Mouse (Mus musculus) lung, adult 2 months (tissue): ENCODE measurements around the gene Sipa1l1.

Source experiments
- CTCF ChIP-seq: fragments of 200-500 bp; IDR thresholded peaks from 2 replicates; pipeline ENCODE4 v1.5.1; 2011; ENCODE audit warnings: mild to moderate bottlenecking, low read length, control low read depth; ENCODE audit not compliant: insufficient read depth
- POLR2A ChIP-seq: fragments of 200-500 bp; IDR thresholded peaks from 2 replicates; pipeline ENCODE4 v1.6.1; 2011; ENCODE audit warnings: low read depth, mild to moderate bottlenecking, control low read depth, low read length, borderline replicate concordance; ENCODE audit errors: extremely low read depth

DNA sequence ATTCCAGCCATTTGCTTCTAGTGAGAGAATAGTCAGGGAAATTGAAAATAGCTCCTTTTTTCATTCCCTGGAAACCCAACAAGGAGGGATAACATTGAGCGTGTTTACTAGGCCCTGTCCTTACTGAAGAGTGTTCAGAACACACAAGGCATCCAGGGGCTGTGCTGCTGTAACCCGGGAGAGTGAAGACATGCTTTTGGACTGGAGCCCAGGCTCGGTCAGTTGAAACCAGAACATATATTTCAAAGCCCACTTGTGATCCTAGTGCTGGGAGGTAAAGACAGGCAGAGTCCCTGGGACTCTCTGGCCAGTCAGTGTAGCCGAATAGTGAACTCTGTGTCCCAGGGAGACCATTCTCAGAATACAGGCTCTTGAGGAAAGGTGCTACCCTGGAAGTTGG is 68.8 kb downstream of the Sipa1l1 start:
- TF ChIP-seq POLR2A: no peak
- no peak for TF ChIP-seq CTCF
